Mouse (Mus musculus) heart, postnatal 0 days (tissue): ENCODE measurements around the gene Hdc. TPM values are rescaled to one million over a fixed set of nuclear protein-coding genes. Genes with fewer than 3 reads are reported as not detected.
A peak's percentile ranks its signal among the peaks of the same experiment; 100 is the strongest.

Experiments used
- ATAC-seq: fragments of 200-750 bp; cut with Nextera tagmentation; 2 replicates; pipeline ENCODE4 v1.8.0; 2017; ENCODE audit warnings: low read depth, moderate number of reproducible peaks, moderate library complexity; ENCODE audit not compliant: insufficient read depth
- DNase-seq: peaks from one replicate; pipeline ENCODE4 v3.0.0-alpha.2; 2016; ENCODE audit warnings: low spot score
- H3K27ac ChIP-seq: fragments of 300-500 bp; sonication (generic); 2 replicates; pipeline ENCODE4 v1.5.1; 2014; ENCODE audit warnings: low read depth, mild to moderate bottlenecking
- H3K27me3 ChIP-seq: fragments of 300-500 bp; sonication (generic); 2 replicates; pipeline ENCODE4 v1.6.1; 2014; ENCODE audit warnings: low read length, mixed read lengths; ENCODE audit not compliant: control insufficient read depth, insufficient read depth
- H3K36me3 ChIP-seq: fragments of 300-500 bp; sonication (generic); replicated peaks from 2 replicates; pipeline ENCODE4 v1.6.1; 2014; ENCODE audit warnings: low read length, mixed read lengths; ENCODE audit not compliant: control insufficient read depth, insufficient read depth
- H3K4me1 ChIP-seq: fragments of 300-500 bp; sonication (generic); 2 replicates; pipeline ENCODE4 v1.6.1; 2014; ENCODE audit warnings: antibody characterized with exemption; ENCODE audit not compliant: control insufficient read depth, insufficient read depth
- H3K4me2 ChIP-seq: fragments of 300-500 bp; sonication (generic); 2 replicates; pipeline ENCODE4 v1.6.1; 2014; ENCODE audit warnings: low read depth, mild to moderate bottlenecking, low read length, moderate library complexity
- H3K4me3 ChIP-seq: fragments of 300-500 bp; sonication (generic); 2 replicates; pipeline ENCODE4 v1.5.1; 2014; ENCODE audit warnings: low read depth, low read length
- H3K9ac ChIP-seq: fragments of 300-500 bp; sonication (generic); replicated peaks from 2 replicates; pipeline ENCODE4 v1.6.1; 2014; ENCODE audit warnings: low read depth, low read length, mixed read lengths
- H3K9me3 ChIP-seq: fragments of 300-500 bp; sonication (generic); replicated peaks from 2 replicates; pipeline ENCODE4 v1.6.1; 2016; ENCODE audit warnings: low read length; ENCODE audit not compliant: control insufficient read depth
- CTCF ChIP-seq: IDR thresholded peaks from 2 replicates; pipeline ENCODE4 v1.5.1; 2016; ENCODE audit warnings: antibody characterized with exemption, control low read depth, low read depth
- EP300 ChIP-seq: IDR thresholded peaks from 2 replicates; pipeline ENCODE4 v1.6.1; 2016; ENCODE audit warnings: antibody characterized with exemption, low read depth
- WGBS: fragments of 180-500 bp; shearing (Covaris S2); extraction: QIAGEN DNeasy Blood & Tissue Kit; methylation state at CpG from one replicate; pipeline ENCODE4 v1.1.7; 2014; 5-methylcytosine and 5-hydroxymethylcytosine counted together
- polyA plus RNA-seq: library from polyadenylated mRNA; unstranded; fragments of >200 nt; fragmentation: Nextera tagmentation; extraction: Ambion mirVana; gene quantifications from 2 replicates; pipeline ENCODE4 v1.2.1, GENCODE M21; 2015
- total RNA-seq: library from RNA; depleted of rRNA; stranded (reverse); fragments of >200 nt; gene quantifications from 2 replicates; pipeline ENCODE4 v1.2.3, GENCODE M21; 2014; ENCODE audit warnings: low replicate concordance

Gene Hdc
- total and polyA plus RNA-seq, 2 experiments from 2014 or later = 7.2 to 11.2 TPM

- no peak overlapping the region for H3K4me3 ChIP-seq
- ATAC-seq (peak; percentile 59), DNase-seq (peak; percentile 55)
- TF ChIP-seq CTCF = peak; percentile 66
- TF ChIP-seq EP300 = no peak
- H3K36me3 ChIP-seq = no peaks in the 10 kb centered on the region
- no peaks in the 10 kb centered on the region for H3K4me1 ChIP-seq
- H3K9me3 ChIP-seq = no peaks in the 10 kb centered on the region
- 11% methylated on average over 3 of the region's 3 CpGs for WGBS
- H3K27ac ChIP-seq = no peak overlapping the region
- H3K9ac ChIP-seq = no peak overlapping the region
- H3K27me3 ChIP-seq = no peaks in the 10 kb centered on the region
- no peak overlapping the region for H3K4me2 ChIP-seq
Measured at GRCm38 (mm10) chr2:126599005-126599404, 20.1 kb downstream of the Hdc start.

GRCm38 (mm10) chr2:126598359-126598758, 20.7 kb downstream of the Hdc start:
- Histone ChIP-seq H3K4me1 (no peaks in the 10 kb centered on the region), H3K9ac (no peak overlapping the region), H3K27me3 (no peaks in the 10 kb centered on the region), H3K4me2 (no peak overlapping the region), H3K27ac (no peak overlapping the region), H3K36me3 (no peaks in the 10 kb centered on the region), H3K4me3 (no peak overlapping the region), H3K9me3 (no peaks in the 10 kb centered on the region)
- DNase-seq = no peak
- TF ChIP-seq EP300 (no peak), CTCF (no peak)
- 49% methylated on average over 2 of the region's 2 CpGs for WGBS
- no peak for ATAC-seq

GRCm38 (mm10) chr2:126597279-126598241, 21.5 kb downstream of the Hdc start:
- H3K36me3 ChIP-seq = no peaks in the 10 kb centered on the region
- H3K4me3 ChIP-seq = no peak overlapping the region
- peak overlapping the region; percentile 18; the same call in 1 of the 2 replicates for H3K27ac ChIP-seq
- 72% methylated on average over 20 of the region's 20 CpGs for WGBS
- TF ChIP-seq CTCF (no peak), EP300 (no peak)
- no peaks in the 10 kb centered on the region for H3K9me3 ChIP-seq
- no peaks in the 10 kb centered on the region for H3K4me1 ChIP-seq
- H3K27me3 ChIP-seq = no peaks in the 10 kb centered on the region
- H3K4me2 ChIP-seq = peak overlapping the region; percentile 29
- DNase-seq (no peak), ATAC-seq (no peak)
- no peak overlapping the region for H3K9ac ChIP-seq

- Histone ChIP-seq H3K4me3 (no peak overlapping the region), H3K27me3 (no peaks in the 10 kb centered on the region), H3K27ac (peak overlapping the region; percentile 18; the same call in 1 of the 2 replicates), H3K9me3 (no peaks in the 10 kb centered on the region), H3K9ac (no peak overlapping the region), H3K4me2 (no peak overlapping the region), H3K4me1 (no peaks in the 10 kb centered on the region), H3K36me3 (no peaks in the 10 kb centered on the region)
- ATAC-seq = no peak
- DNase-seq = no peak
- WGBS = 90% methylated on average over 7 of the region's 7 CpGs
- no peak for TF ChIP-seq EP300
- TF ChIP-seq CTCF = no peak
Measured at GRCm38 (mm10) chr2:126596347-126597072, 22.6 kb downstream of the Hdc start.

- no peaks in the 10 kb centered on the region for H3K36me3 ChIP-seq
- H3K4me1 ChIP-seq = no peaks in the 10 kb centered on the region
- TF ChIP-seq EP300 = no peak
- TF ChIP-seq CTCF = peak; percentile 86
- H3K9ac ChIP-seq = peak overlapping the region; percentile 37
- no peaks in the 10 kb centered on the region for H3K9me3 ChIP-seq
- peak overlapping the region; percentile 66 for H3K4me2 ChIP-seq
- H3K4me3 ChIP-seq = peak overlapping the region; percentile 40
- no peaks in the 10 kb centered on the region for H3K27me3 ChIP-seq
- DNase-seq = peak; percentile 73
- H3K27ac ChIP-seq = no peak overlapping the region
- ATAC-seq = peak; percentile 69
- 18% methylated on average over 26 of the region's 26 CpGs for WGBS
Measured at GRCm38 (mm10) chr2:126593831-126594610, 25.1 kb downstream of the Hdc start.
